13 mouse cellular contexts compared by ENCODE assay signal in genomic region chr2:108622367-108623162, GRCm38 (mm10).
A peak's percentile ranks its signal among the peaks of the same experiment; 100 is the strongest.
DNase-seq lines count a peak whose midpoint lies in the region; ATAC-seq lines count a peak whose summit lies in the region.
"Had no signal": no experiment of that assay in that cellular context is flagged by ENCODE, and none has a peak within 500 bp of the region (broad histone marks: within the 10 kb centered on the region; RNA-seq: fewer than 3 reads in every experiment).

No protein-coding gene starts in this region.

- no peaks in the 10 kb centered on the region for H3K9me3 ChIP-seq in heart, embryonic 14.5 days (ENCODE audit: control insufficient read depth, low read length)
- no peaks in the 10 kb centered on the region for H3K9me3 ChIP-seq in stomach, embryonic 16.5 days (replicated peaks; ENCODE audit: control insufficient read depth, low read length)
- H3K9me3 ChIP-seq: limb, embryonic 15.5 days; midbrain, embryonic 15.5 days had no signal

- H3K9ac ChIP-seq in heart, embryonic 14.5 days (ENCODE audit: low read length), result no peak overlapping the region
- no peak overlapping the region for H3K9ac ChIP-seq in stomach, embryonic 16.5 days (ENCODE audit: low read length)
- H3K9ac ChIP-seq: limb, embryonic 15.5 days; midbrain, embryonic 15.5 days had no signal

- no peaks in the 10 kb centered on the region for H3K27me3 ChIP-seq in heart, embryonic 14.5 days (ENCODE audit: control insufficient read depth, insufficient read depth, low read length)
- H3K27me3 ChIP-seq in stomach, embryonic 16.5 days (ENCODE audit: control insufficient read depth, insufficient read depth, low read length), result no peaks in the 10 kb centered on the region
- H3K27me3 ChIP-seq: limb, embryonic 15.5 days; midbrain, embryonic 15.5 days had no signal

- H3K4me2 ChIP-seq in heart, embryonic 14.5 days (ENCODE audit: low read length), result peak overlapping the region; percentile 5; the same call in 1 of the 2 replicates
- H3K4me2 ChIP-seq in stomach, embryonic 16.5 days (ENCODE audit: low read depth, low read length), result no peak overlapping the region
- H3K4me2 ChIP-seq: limb, embryonic 15.5 days; midbrain, embryonic 15.5 days had no signal

- H3K36me3 ChIP-seq in heart, embryonic 14.5 days (ENCODE audit: control insufficient read depth, insufficient read depth, low read length), result no peaks in the 10 kb centered on the region
- no peaks in the 10 kb centered on the region for H3K36me3 ChIP-seq in stomach, embryonic 16.5 days (ENCODE audit: control insufficient read depth, insufficient read depth, low read length)
- H3K36me3 ChIP-seq: limb, embryonic 15.5 days; midbrain, embryonic 15.5 days had no signal

- H3K27ac ChIP-seq in heart, embryonic 14.5 days (replicated peaks in 1 of 2; ENCODE audit: control insufficient read depth in 1 of 2, insufficient read depth in 1 of 2, low read depth in 2 of 2, low read length in 2 of 2), result peak overlapping the region; percentile 10 to 77; a peak in 2 of 4 replicates
- no peak overlapping the region; the same call in 1 of the 2 replicates for H3K27ac ChIP-seq in stomach, embryonic 16.5 days (ENCODE audit: low read length)
- H3K27ac ChIP-seq: limb, embryonic 15.5 days; midbrain, embryonic 15.5 days had no signal

- H3K4me3 ChIP-seq in heart, embryonic 14.5 days (ENCODE audit: control insufficient read depth in 1 of 2, insufficient read depth in 1 of 2, low read depth in 1 of 2, low read length in 2 of 2), result no peak overlapping the region
- H3K4me3 ChIP-seq in stomach, embryonic 16.5 days (replicated peaks; ENCODE audit: low read length), result no peak overlapping the region
- H3K4me3 ChIP-seq: limb, embryonic 15.5 days; midbrain, embryonic 15.5 days had no signal

- ATAC-seq in heart, embryonic 14.5 days (ENCODE audit: insufficient number of reproducible peaks, insufficient read depth, low FRiP score, low read depth), result peak; percentile 64
- peak; percentile 47; the same call in 1 of the 2 replicates for ATAC-seq in stomach, embryonic 16.5 days (ENCODE audit: insufficient read depth, low FRiP score)
- ATAC-seq: activated CD4-positive, CD25-positive, alpha-beta regulatory T cell, adult 4 months; midbrain, embryonic 15.5 days had no signal

- DNase-seq in heart, adult 8-10 months (ENCODE audit: low spot score), result no peak
- peak; percentile 25 for DNase-seq in ovary, adult 18-20 months (ENCODE audit: low spot score)
- no peak for DNase-seq in ovary, postnatal 10 days (ENCODE audit: low spot score)
- DNase-seq in heart, postnatal 4 days, result peak; percentile 33
- no peak for DNase-seq in layer of hippocampus, postnatal 14 days (ENCODE audit: low spot score in 2 of 2)
- DNase-seq in gastrocnemius, adult 18-20 months (ENCODE audit: low spot score), result no peak
- DNase-seq: gastrocnemius, postnatal 25 days; layer of hippocampus, postnatal 36 days had no signal

- peaks cover 0 to 7% of the 10 kb centered on the region in 2 experiments; a peak in 2 of 4 replicates for H3K4me1 ChIP-seq in heart, embryonic 14.5 days (ENCODE audit: control insufficient read depth in 2 of 2, insufficient read depth in 2 of 2, low read length in 2 of 2)
- H3K4me1 ChIP-seq in stomach, embryonic 16.5 days (ENCODE audit: control insufficient read depth, insufficient read depth, low read length), result no peaks in the 10 kb centered on the region
- H3K4me1 ChIP-seq: limb, embryonic 15.5 days; midbrain, embryonic 15.5 days had no signal

- 40% methylated on average over 4 of the region's 4 CpGs for WGBS in heart, embryonic 14.5 days
- 24% methylated on average over 4 of the region's 4 CpGs for WGBS in stomach, embryonic 16.5 days

Comparison
In these comparisons a context has a peak if more than half of its experiments do, and no peak if none do; other contexts are left out.
1. DNase-seq: peak in ovary, adult 18-20 months (single experiment) and heart, postnatal 4 days (single experiment); none in heart, adult 8-10 months (single experiment), ovary, postnatal 10 days (single experiment), layer of hippocampus, postnatal 14 days (0 of 2) and gastrocnemius, adult 18-20 months (single experiment).